Mouse (Mus musculus): ENCODE data around the gene Olfr574.

The Olfr574 gene

GRCm38 (mm10) chr7:102948167-102948566 is at the start of gene Olfr574:
TSS of gene Olfr574 (plus strand) at chr7:102948467.
- no peak for DNase-seq (ENCODE audit: low read depth)

GRCm38 (mm10) chr7:102915261-102915660 is 33.0 kb upstream of the Olfr574 start:
- DNase-seq (ENCODE audit: low read depth), result no peak

GRCm38 (mm10) chr7:102916405-102916804 is 31.9 kb upstream of the Olfr574 start:
- DNase-seq (ENCODE audit: low read depth), result no peak

GRCm38 (mm10) chr7:102917032-102917875 is 31.0 kb upstream of the Olfr574 start, which contains the start of gene Olfr571:
TSS of gene Olfr571 (minus strand) at chr7:102917536.
- no peak for DNase-seq (ENCODE audit: low read depth)

GRCm38 (mm10) chr7:102919632-102920031 is 28.6 kb upstream of the Olfr574 start:
- peak; percentile 13 for DNase-seq (ENCODE audit: low read depth)

GRCm38 (mm10) chr7:102924109-102924508 is 24.2 kb upstream of the Olfr574 start, which contains the start of gene Olfr572:
TSS of gene Olfr572 (plus strand) at chr7:102924409.
- DNase-seq (ENCODE audit: low read depth), result no peak

GRCm38 (mm10) chr7:102927105-102927504 is 21.2 kb upstream of the Olfr574 start:
- DNase-seq (ENCODE audit: low read depth), result no peak

GRCm38 (mm10) chr7:102942475-102942874 is 5.8 kb upstream of the Olfr574 start, which contains the start of gene Olfr573-ps1:
TSS of gene Olfr573-ps1 (minus strand) at chr7:102942575.
- no peak for DNase-seq (ENCODE audit: low read depth)

GRCm38 (mm10) chr7:102943417-102943816 is 4.8 kb upstream of the Olfr574 start:
- no peak for DNase-seq (ENCODE audit: low read depth)

- DNase-seq (ENCODE audit: low read depth), result no peak
These were observed 2.5 kb downstream of the Olfr574 start for GRCm38 (mm10) chr7:102950732-102951131.

- DNase-seq (ENCODE audit: low read depth), result no peak
These were observed 9.9 kb downstream of the Olfr574 start for GRCm38 (mm10) chr7:102958137-102958536.

GRCm38 (mm10) chr7:102958593-102958992 is 10.3 kb downstream of the Olfr574 start, which contains the start of gene Olfr575:
TSS of gene Olfr575 (minus strand) at chr7:102958775.
- no peak for DNase-seq (ENCODE audit: low read depth)

GRCm38 (mm10) chr7:102962360-102962759 is 14.1 kb downstream of the Olfr574 start, which contains the start of gene Olfr576:
TSS of gene Olfr576 (plus strand) at chr7:102962660.
- DNase-seq (ENCODE audit: low read depth), result no peak

- DNase-seq (ENCODE audit: low read depth), result no peak
These were observed 26.1 kb downstream of the Olfr574 start for GRCm38 (mm10) chr7:102974399-102974798.

- no peak for DNase-seq (ENCODE audit: low read depth)
These were observed 27.6 kb downstream of the Olfr574 start, which contains the start of gene Olfr577 for GRCm38 (mm10) chr7:102975843-102976242. TSS of gene Olfr577 (minus strand) at chr7:102975943.

- no peak for DNase-seq (ENCODE audit: low read depth)
These were observed 41.0 kb downstream of the Olfr574 start, which contains the start of gene Olfr578 for GRCm38 (mm10) chr7:102989224-102989623. TSS of gene Olfr578 (minus strand) at chr7:102989324.
